Mouse (Mus musculus): ENCODE measurements around the gene Map3k11. TPM values are rescaled to one million over a fixed set of nuclear protein-coding genes. Genes with fewer than 3 reads are reported as not detected.

The Map3k11 gene
- polyA plus RNA-seq, 1 experiment: 165 TPM

- no peak for TF ChIP-seq GATA1 (IDR thresholded peaks at IDR 0.05; ENCODE audit: low read length)
Measured at GRCm38 (mm10) chr19:5660942-5661751, 27.4 kb upstream of the Map3k11 start.

- TF ChIP-seq GATA1 (IDR thresholded peaks at IDR 0.05; ENCODE audit: low read length): no peak
Measured at GRCm38 (mm10) chr19:5662310-5662709, 26.2 kb upstream of the Map3k11 start.

- no peak for TF ChIP-seq GATA1 (IDR thresholded peaks at IDR 0.05; ENCODE audit: low read length)
Measured at GRCm38 (mm10) chr19:5662981-5663913, 25.3 kb upstream of the Map3k11 start, which contains the start of gene Sipa1. Sipa1 (minus strand) TSS chr19:5663707.

GRCm38 (mm10) chr19:5664669-5665257, 23.8 kb upstream of the Map3k11 start:
- TF ChIP-seq GATA1 (IDR thresholded peaks at IDR 0.05; ENCODE audit: low read length): no peak

- TF ChIP-seq GATA1 (IDR thresholded peaks at IDR 0.05; ENCODE audit: low read length): no peak
Measured at GRCm38 (mm10) chr19:5665465-5665864, 23.1 kb upstream of the Map3k11 start.

- no peak for TF ChIP-seq GATA1 (IDR thresholded peaks at IDR 0.05; ENCODE audit: low read length)
Measured at GRCm38 (mm10) chr19:5666386-5666785, 22.2 kb upstream of the Map3k11 start.

GRCm38 (mm10) chr19:5668372-5668771, 20.2 kb upstream of the Map3k11 start:
- TF ChIP-seq GATA1 (IDR thresholded peaks at IDR 0.05; ENCODE audit: low read length): no peak

- TF ChIP-seq GATA1 (IDR thresholded peaks at IDR 0.05; ENCODE audit: low read length): no peak
Measured at GRCm38 (mm10) chr19:5680432-5680831, 8.1 kb upstream of the Map3k11 start.

- no peak for TF ChIP-seq GATA1 (IDR thresholded peaks at IDR 0.05; ENCODE audit: low read length)
Measured at GRCm38 (mm10) chr19:5684236-5684635, 4.3 kb upstream of the Map3k11 start.

- no peak for TF ChIP-seq GATA1 (IDR thresholded peaks at IDR 0.05; ENCODE audit: low read length)
Measured at GRCm38 (mm10) chr19:5684985-5685384, 3.6 kb upstream of the Map3k11 start.

- TF ChIP-seq GATA1 (IDR thresholded peaks at IDR 0.05; ENCODE audit: low read length): no peak
Measured at GRCm38 (mm10) chr19:5685431-5685830, 3.1 kb upstream of the Map3k11 start.

- no peak for TF ChIP-seq GATA1 (IDR thresholded peaks at IDR 0.05; ENCODE audit: low read length)
Measured at GRCm38 (mm10) chr19:5685861-5686260, 2.7 kb upstream of the Map3k11 start.

GRCm38 (mm10) chr19:5686437-5686836, 2.1 kb upstream of the Map3k11 start:
- TF ChIP-seq GATA1 (IDR thresholded peaks at IDR 0.05; ENCODE audit: low read length): no peak

GRCm38 (mm10) chr19:5687738-5688137, 804 bp upstream of the Map3k11 start:
- no peak for TF ChIP-seq GATA1 (IDR thresholded peaks at IDR 0.05; ENCODE audit: low read length)

GRCm38 (mm10) chr19:5689088-5689428, 516 bp downstream of the Map3k11 start:
- TF ChIP-seq GATA1 (IDR thresholded peaks at IDR 0.05; ENCODE audit: low read length): no peak

Measured in G1E-ER4 (cell line).